Mouse (Mus musculus): ENCODE results near the gene Pabpc1l. TPM values are rescaled to one million over a fixed set of nuclear protein-coding genes. Genes with fewer than 3 reads are reported as not detected.

Pabpc1l gene
- 1.4 and 1.5 TPM in 2 replicates for polyA plus RNA-seq (2014; fragmentation: Nextera tagmentation; extraction: Ambion mirVana)

- Histone ChIP-seq H3K4me2 (ENCODE audit: low read depth, low read length, severe bottlenecking) (no peak within 1 kb of the TSS), H3K4me3 (ENCODE audit: low read depth, low read length) (no peak within 1 kb of the TSS), H3K9ac (ENCODE audit: low read length) (no peak within 1 kb of the TSS), H3K27ac (ENCODE audit: low read depth, low read length) (no peak within 1 kb of the TSS), H3K27me3 (ENCODE audit: control insufficient read depth, insufficient read depth, low read length) (no peaks in the 10 kb centered on the region), H3K36me3 (ENCODE audit: control insufficient read depth, insufficient read depth, low read length) (no peaks in the 10 kb centered on the region), H3K4me1 (replicated peaks; ENCODE audit: control insufficient read depth, insufficient read depth, low read length) (no peaks in the 10 kb centered on the region), H3K9me3 (ENCODE audit: control insufficient read depth, low read length) (no peaks in the 10 kb centered on the region)
- DNase-seq (ENCODE audit: low spot score) (no peak), ATAC-seq (replicated peaks; ENCODE audit: low FRiP score) (no peak)
- 82% methylated on average over 16 of the region's 16 CpGs for WGBS
Measured at GRCm38 (mm10) chr2:164025150-164025549, at the start of gene Pabpc1l. Gene Pabpc1l, plus strand, starts transcription at chr2:164025450.

GRCm38 (mm10) chr2:163976448-163976847, 48.8 kb upstream of the Pabpc1l start:
- Histone ChIP-seq H3K9ac (ENCODE audit: low read length) (no peak overlapping the region), H3K9me3 (ENCODE audit: control insufficient read depth, low read length) (no peaks in the 10 kb centered on the region), H3K4me2 (ENCODE audit: low read depth, low read length, severe bottlenecking) (no peak overlapping the region), H3K36me3 (ENCODE audit: control insufficient read depth, insufficient read depth, low read length) (no peaks in the 10 kb centered on the region), H3K27me3 (ENCODE audit: control insufficient read depth, insufficient read depth, low read length) (no peaks in the 10 kb centered on the region), H3K27ac (ENCODE audit: low read depth, low read length) (no peak overlapping the region), H3K4me1 (replicated peaks; ENCODE audit: control insufficient read depth, insufficient read depth, low read length) (no peaks in the 10 kb centered on the region), H3K4me3 (ENCODE audit: low read depth, low read length) (no peak overlapping the region)
- ATAC-seq (replicated peaks; ENCODE audit: low FRiP score) = no peak
- no peak for DNase-seq (ENCODE audit: low spot score)
- 87% methylated on average over 6 of the region's 7 CpGs for WGBS

GRCm38 (mm10) chr2:163987233-163987632, 38.0 kb upstream of the Pabpc1l start:
- Histone ChIP-seq H3K4me1 (replicated peaks; ENCODE audit: control insufficient read depth, insufficient read depth, low read length) (no peaks in the 10 kb centered on the region), H3K9ac (ENCODE audit: low read length) (no peak overlapping the region), H3K4me3 (ENCODE audit: low read depth, low read length) (no peak overlapping the region), H3K27me3 (ENCODE audit: control insufficient read depth, insufficient read depth, low read length) (no peaks in the 10 kb centered on the region), H3K9me3 (ENCODE audit: control insufficient read depth, low read length) (no peaks in the 10 kb centered on the region), H3K27ac (ENCODE audit: low read depth, low read length) (no peak overlapping the region), H3K4me2 (ENCODE audit: low read depth, low read length, severe bottlenecking) (no peak overlapping the region), H3K36me3 (ENCODE audit: control insufficient read depth, insufficient read depth, low read length) (no peaks in the 10 kb centered on the region)
- ATAC-seq (replicated peaks; ENCODE audit: low FRiP score) (no peak), DNase-seq (ENCODE audit: low spot score) (no peak)
- WGBS = 85% methylated on average over 8 of the region's 8 CpGs

DNA sequence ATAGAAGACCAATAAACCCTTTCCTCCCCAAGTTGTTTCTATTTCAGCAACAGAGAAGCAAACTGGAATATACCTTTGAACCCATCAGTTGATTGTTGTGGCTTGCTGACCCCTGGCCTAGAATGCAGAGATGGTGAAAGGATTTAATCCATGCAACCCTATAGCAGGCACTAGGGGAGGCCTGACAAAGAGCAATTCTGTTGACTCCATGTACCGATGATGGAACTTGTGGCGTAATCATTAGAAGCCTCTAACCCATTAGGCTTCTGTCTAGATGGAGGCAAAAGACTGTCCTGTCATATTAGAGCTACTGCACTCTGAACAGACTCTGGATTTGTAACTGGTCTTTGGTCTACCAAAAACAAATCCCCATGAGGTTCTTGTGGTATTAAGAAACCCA, 32.4 kb upstream of the Pabpc1l start:
- Histone ChIP-seq H3K9ac (ENCODE audit: low read length) (no peak overlapping the region), H3K4me3 (ENCODE audit: low read depth, low read length) (no peak overlapping the region), H3K36me3 (ENCODE audit: control insufficient read depth, insufficient read depth, low read length) (no peaks in the 10 kb centered on the region; the same call in 1 of the 2 replicates), H3K4me2 (ENCODE audit: low read depth, low read length, severe bottlenecking) (no peak overlapping the region), H3K27ac (ENCODE audit: low read depth, low read length) (no peak overlapping the region), H3K27me3 (ENCODE audit: control insufficient read depth, insufficient read depth, low read length) (no peaks in the 10 kb centered on the region), H3K4me1 (replicated peaks; ENCODE audit: control insufficient read depth, insufficient read depth, low read length) (peaks cover 2% of the 10 kb centered on the region; the same call in 1 of the 2 replicates), H3K9me3 (ENCODE audit: control insufficient read depth, low read length) (no peaks in the 10 kb centered on the region)
- ATAC-seq (replicated peaks; ENCODE audit: low FRiP score) (no peak), DNase-seq (ENCODE audit: low spot score) (no peak)
- 91% methylated on average over 2 of the region's 2 CpGs for WGBS

DNA sequence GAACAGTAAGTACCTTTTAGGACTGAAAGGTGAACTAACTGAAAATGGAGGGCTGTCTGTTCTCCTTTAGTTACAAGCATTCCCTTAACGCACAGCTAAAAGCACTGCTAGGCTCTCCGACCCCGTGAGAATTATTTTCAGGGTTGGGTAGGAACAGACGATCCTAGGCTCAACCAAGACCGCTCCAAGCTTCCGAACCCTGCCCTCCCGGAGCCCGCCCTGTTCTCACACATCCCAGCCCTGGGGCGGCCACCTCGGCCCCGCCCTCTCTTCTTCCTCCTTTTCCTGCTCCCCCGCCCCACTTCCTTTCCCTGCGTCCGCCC, 30.6 kb upstream of the Pabpc1l start, which contains the start of gene Ywhab:
Ywhab (plus strand) TSS at position 307 of the 323 bp plus-strand sequence.
- H3K27me3 ChIP-seq (ENCODE audit: control insufficient read depth, insufficient read depth, low read length) = no peaks in the 10 kb centered on the region
- ATAC-seq (replicated peaks; ENCODE audit: low FRiP score) (no peak), DNase-seq (ENCODE audit: low spot score) (no peak)
- peak within 1 kb of the TSS; percentile 78 for H3K4me2 ChIP-seq (ENCODE audit: low read depth, low read length, severe bottlenecking)
- peak within 1 kb of the TSS; percentile 94 for H3K9ac ChIP-seq (ENCODE audit: low read length)
- no peaks in the 10 kb centered on the region; the same call in 1 of the 2 replicates for H3K36me3 ChIP-seq (ENCODE audit: control insufficient read depth, insufficient read depth, low read length)
- under 1% methylated on average over 11 of the region's 14 CpGs for WGBS
- peak within 1 kb of the TSS; percentile 84 for H3K27ac ChIP-seq (ENCODE audit: low read depth, low read length)
- H3K9me3 ChIP-seq (ENCODE audit: control insufficient read depth, low read length) = no peaks in the 10 kb centered on the region
- peaks cover 2% of the 10 kb centered on the region; the same call in 1 of the 2 replicates for H3K4me1 ChIP-seq (replicated peaks; ENCODE audit: control insufficient read depth, insufficient read depth, low read length)
- peak within 1 kb of the TSS; percentile 93 for H3K4me3 ChIP-seq (ENCODE audit: low read depth, low read length)

GRCm38 (mm10) chr2:163994977-163995862, 30.0 kb upstream of the Pabpc1l start:
- Histone ChIP-seq H3K9ac (ENCODE audit: low read length) (peak overlapping the region; percentile 94), H3K36me3 (ENCODE audit: control insufficient read depth, insufficient read depth, low read length) (no peaks in the 10 kb centered on the region; the same call in 1 of the 2 replicates), H3K9me3 (ENCODE audit: control insufficient read depth, low read length) (no peaks in the 10 kb centered on the region), H3K4me2 (ENCODE audit: low read depth, low read length, severe bottlenecking) (peak overlapping the region; percentile 78), H3K27me3 (ENCODE audit: control insufficient read depth, insufficient read depth, low read length) (no peaks in the 10 kb centered on the region), H3K4me3 (ENCODE audit: low read depth, low read length) (peak overlapping the region; percentile 93), H3K4me1 (replicated peaks; ENCODE audit: control insufficient read depth, insufficient read depth, low read length) (peaks cover 2% of the 10 kb centered on the region; the same call in 1 of the 2 replicates), H3K27ac (ENCODE audit: low read depth, low read length) (peak overlapping the region; percentile 84)
- ATAC-seq (replicated peaks; ENCODE audit: low FRiP score) (peak; percentile 100), DNase-seq (ENCODE audit: low spot score) (peak; percentile 97)
- WGBS = under 1% methylated on average over 64 of the region's 79 CpGs

DNA sequence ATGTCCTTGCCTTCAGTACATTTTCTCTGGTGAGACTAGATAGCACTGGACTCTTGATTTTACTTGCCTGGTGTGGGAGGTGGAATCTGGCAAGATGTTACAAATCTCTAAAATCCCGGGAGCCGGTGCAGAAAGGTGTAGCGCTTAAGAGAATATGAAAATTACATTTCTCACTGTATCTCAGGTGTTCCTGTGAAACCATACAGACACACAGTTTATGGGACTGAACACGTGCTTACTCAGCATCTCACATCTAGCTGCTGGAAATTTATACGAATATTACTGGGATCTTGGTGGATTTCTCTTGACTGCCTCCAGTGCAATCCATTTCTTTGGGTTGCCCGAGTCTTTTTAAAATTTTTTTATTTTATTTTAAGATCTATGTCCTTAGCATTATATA, 29.0 kb upstream of the Pabpc1l start:
- Histone ChIP-seq H3K27ac (ENCODE audit: low read depth, low read length) (no peak overlapping the region), H3K4me3 (ENCODE audit: low read depth, low read length) (peak overlapping the region; percentile 93), H3K27me3 (ENCODE audit: control insufficient read depth, insufficient read depth, low read length) (no peaks in the 10 kb centered on the region), H3K36me3 (ENCODE audit: control insufficient read depth, insufficient read depth, low read length) (no peaks in the 10 kb centered on the region; the same call in 1 of the 2 replicates), H3K9me3 (ENCODE audit: control insufficient read depth, low read length) (no peaks in the 10 kb centered on the region), H3K4me1 (replicated peaks; ENCODE audit: control insufficient read depth, insufficient read depth, low read length) (peaks cover 2% of the 10 kb centered on the region; the same call in 1 of the 2 replicates), H3K9ac (ENCODE audit: low read length) (peak overlapping the region; percentile 94; the same call in 1 of the 2 replicates), H3K4me2 (ENCODE audit: low read depth, low read length, severe bottlenecking) (peak overlapping the region; percentile 78)
- ATAC-seq (replicated peaks; ENCODE audit: low FRiP score) = no peak
- DNase-seq (ENCODE audit: low spot score) = no peak
- WGBS = 87% methylated on average over 6 of the region's 6 CpGs

- H3K9ac ChIP-seq (ENCODE audit: low read length) = no peak overlapping the region
- ATAC-seq (replicated peaks; ENCODE audit: low FRiP score) = no peak
Measured at GRCm38 (mm10) chr2:163996899-163997298, 28.4 kb upstream of the Pabpc1l start.

More at GRCm38 (mm10) chr2:163996899-163997298, 28.4 kb upstream of the Pabpc1l start:
- Histone ChIP-seq H3K4me1 (replicated peaks; ENCODE audit: control insufficient read depth, insufficient read depth, low read length) (peaks cover 2% of the 10 kb centered on the region; the same call in 1 of the 2 replicates), H3K4me3 (ENCODE audit: low read depth, low read length) (no peak overlapping the region), H3K4me2 (ENCODE audit: low read depth, low read length, severe bottlenecking) (no peak overlapping the region), H3K36me3 (ENCODE audit: control insufficient read depth, insufficient read depth, low read length) (no peaks in the 10 kb centered on the region; the same call in 1 of the 2 replicates), H3K27me3 (ENCODE audit: control insufficient read depth, insufficient read depth, low read length) (no peaks in the 10 kb centered on the region), H3K27ac (ENCODE audit: low read depth, low read length) (no peak overlapping the region), H3K9me3 (ENCODE audit: control insufficient read depth, low read length) (no peaks in the 10 kb centered on the region)
- DNase-seq (ENCODE audit: low spot score) = no peak
- 86% methylated on average over 5 of the region's 5 CpGs for WGBS
